Mouse (Mus musculus): ENCODE results near the gene Fbrsl1.

Gene Fbrsl1

DNA sequence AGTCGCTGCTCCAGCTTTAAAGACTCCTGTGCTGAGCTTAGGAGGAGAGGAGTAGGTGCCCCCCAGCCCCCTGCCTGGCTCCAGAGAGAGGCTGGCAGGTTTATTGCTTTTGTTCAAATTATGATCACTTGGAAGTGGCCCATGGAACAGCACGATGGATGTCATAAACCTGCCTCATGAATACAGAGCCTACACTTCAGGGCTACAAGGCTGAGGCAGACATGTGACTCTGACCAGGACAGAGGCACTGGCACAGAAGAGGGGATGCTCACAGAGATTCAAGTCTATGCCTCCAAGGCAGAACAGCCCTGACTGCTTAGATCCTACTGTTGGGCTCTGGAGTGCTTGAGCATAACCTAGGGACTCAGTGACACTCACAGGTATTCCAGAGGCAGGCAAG is 39.3 kb downstream of the Fbrsl1 start:
- no peak for DNase-seq

DNA sequence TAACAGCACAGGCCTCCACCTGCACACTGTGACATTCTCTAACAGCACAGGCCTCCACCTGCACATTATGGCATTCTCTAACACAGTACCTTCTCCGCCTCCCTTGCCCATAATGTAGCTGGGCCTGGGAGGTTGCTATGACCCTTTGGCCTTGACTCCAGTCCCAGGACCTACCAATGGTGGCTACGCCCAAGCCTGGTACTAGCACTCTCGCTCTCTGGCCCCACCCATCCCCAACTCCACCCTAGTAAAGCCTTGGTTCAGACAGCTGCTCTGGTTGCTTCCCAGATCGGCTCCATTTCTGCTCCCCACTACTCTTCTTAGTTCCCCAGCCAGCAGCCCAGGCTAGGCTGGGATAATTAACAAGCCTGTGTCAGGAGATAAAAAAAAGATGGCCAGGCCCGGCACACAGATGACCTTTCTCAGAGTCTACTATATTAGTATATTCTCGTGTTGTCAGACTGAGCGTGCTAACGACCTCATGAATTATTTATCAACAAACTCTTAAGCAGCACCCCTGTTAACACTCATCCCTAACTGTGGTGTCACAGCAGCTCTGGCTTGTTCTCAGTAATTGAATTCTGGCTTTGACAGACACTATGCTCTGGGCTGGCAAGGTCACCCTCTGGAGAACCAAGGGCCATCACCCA is 42.1 kb downstream of the Fbrsl1 start:
- DNase-seq = no peak

DNA sequence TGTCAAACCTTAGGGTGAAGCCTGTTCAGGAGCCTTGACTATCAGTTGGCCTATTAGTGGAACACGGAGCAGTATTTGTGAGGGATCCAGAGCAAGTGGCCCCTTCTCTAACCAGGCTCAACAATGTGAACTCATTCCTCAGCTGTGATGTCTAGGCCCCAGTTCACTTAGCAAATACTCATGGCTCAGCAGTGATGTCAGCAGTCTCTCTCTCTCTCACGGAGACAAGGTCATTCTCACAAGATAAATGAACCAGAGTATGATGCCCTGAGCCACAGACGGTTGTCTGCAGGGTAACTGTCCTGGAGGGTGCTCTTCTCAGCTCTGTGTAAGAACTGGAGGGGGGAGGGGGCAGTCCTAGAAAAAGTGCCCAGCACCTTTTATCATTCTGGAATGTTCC is 44.4 kb downstream of the Fbrsl1 start:
- DNase-seq = no peak

DNA sequence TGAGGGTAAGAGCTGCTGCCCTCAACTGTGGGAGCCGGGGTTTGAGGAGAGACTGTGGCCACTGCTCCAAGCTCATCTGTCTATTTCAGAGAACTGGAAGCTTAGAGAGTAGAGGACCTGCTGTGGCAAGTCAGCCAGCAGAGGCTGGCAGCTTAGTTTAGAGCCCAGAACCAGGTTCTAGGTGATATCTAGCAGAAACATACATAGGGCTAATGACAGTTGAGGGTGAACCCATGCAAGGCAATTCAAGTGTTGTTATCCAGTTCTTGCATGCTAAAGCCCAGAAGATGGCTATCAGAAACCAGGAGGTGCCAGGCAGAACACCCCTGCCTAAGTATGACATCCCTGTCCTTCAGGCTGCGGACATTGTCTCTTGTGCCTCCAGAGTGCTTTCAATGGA is 45.7 kb downstream of the Fbrsl1 start:
- no peak for DNase-seq

DNA sequence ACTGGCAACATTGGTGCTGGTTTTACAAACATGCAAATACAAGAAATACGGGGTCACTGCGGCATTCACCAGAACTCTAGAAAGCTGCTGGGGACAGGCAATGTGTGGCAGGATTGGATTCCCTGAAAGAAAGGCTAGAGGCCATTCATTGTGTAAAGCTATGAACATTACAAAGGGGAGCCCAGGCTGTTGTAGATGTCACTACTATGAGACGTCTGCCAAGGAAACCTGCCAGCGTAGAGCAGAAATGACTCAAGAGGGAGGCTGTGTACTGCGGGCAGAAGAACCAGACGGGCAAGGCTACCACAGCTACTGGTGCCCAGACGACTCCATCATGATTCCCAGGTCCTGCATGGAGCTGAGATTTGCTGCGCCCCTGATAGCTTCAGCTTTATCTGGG is 47.2 kb downstream of the Fbrsl1 start:
- no peak for DNase-seq

DNA sequence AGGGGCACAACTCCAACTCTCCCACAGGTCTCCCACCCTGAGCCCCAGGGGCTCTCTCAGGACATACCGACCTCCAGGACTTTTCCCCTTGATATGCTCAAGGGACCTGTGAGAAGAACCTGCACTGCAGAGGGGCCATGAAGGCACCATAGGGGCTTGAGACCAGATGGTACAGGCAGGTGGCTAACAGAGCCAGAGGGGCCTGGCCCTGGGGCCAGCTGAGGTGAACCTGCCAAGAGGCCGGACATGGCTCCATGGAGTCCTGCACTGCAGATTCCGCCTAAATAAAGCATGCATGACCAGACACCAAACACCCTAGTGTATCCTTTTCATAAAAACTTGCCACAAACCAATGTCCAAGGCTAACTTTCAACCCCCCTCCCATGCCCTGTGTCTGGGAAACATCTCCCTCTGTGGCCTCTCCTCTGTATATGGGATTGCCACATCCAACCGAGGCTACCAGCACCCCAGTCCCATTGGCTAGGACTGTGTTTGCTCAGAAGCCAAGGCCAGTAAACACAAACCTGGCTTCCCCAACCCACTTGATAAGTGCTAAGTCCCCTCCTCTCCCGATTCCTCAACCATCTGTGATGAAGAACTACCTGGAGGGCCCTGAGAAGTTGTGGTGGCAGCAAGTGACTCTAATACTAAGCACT is 53.2 kb downstream of the Fbrsl1 start:
- no peak for DNase-seq

DNA sequence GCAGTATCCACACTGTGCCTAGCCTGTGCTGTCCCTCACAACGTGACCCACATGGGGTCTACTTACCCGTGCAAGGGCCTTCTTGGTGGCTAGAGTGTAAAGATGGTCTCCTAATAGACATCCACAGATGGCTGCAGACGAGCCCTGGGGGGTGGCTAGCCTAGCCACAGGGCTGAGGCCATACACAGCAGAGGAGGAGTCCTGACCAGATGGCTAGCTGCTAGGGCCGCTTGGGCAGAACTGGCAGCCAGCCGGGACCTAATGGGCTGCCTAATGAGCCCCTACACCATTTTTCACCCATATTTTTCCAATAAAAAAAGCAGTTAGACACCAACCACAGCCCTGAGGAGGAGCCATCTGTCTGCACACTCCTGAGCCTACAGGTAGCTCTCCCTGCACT is 55.6 kb downstream of the Fbrsl1 start:
- DNase-seq = no peak

DNA sequence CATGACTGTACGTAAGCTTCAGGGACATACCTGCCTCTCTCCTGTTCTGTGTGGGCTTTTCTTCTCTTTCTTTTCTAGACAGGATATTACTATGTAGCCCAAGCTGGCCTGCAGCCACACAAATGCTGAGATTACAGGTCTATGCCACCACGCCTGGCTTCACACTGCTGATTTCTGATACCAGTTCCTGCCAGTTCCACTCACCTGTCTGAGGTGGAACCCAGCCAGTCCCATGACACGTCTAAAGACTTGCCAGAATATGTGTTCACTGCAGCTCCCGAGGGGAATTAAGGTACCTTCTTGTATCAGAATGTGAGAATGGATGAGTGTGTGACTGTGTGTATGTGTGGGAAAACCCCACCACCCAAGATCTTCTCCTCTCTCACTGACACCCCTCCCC is 57.7 kb downstream of the Fbrsl1 start:
- no peak for DNase-seq

DNA sequence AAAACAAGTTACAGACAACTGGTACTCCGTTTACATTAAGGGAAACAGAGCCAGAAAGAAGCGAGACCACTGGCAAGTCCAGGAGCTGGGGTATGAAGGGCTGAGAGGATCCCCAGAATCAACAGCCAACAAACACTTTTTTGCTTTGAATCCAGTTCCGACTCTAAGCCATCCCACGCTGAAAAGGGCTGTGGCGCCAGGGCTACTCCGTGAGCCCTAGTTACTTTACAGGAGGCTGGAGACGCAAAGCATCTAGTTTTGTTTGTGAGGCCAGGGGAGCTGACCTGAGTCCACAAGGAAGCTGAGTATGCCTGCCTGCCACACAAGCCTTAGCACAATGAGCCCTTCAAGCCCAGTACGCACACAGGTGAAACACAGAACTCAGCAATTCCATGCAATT is 61.0 kb downstream of the Fbrsl1 start:
- no peak for DNase-seq

DNA sequence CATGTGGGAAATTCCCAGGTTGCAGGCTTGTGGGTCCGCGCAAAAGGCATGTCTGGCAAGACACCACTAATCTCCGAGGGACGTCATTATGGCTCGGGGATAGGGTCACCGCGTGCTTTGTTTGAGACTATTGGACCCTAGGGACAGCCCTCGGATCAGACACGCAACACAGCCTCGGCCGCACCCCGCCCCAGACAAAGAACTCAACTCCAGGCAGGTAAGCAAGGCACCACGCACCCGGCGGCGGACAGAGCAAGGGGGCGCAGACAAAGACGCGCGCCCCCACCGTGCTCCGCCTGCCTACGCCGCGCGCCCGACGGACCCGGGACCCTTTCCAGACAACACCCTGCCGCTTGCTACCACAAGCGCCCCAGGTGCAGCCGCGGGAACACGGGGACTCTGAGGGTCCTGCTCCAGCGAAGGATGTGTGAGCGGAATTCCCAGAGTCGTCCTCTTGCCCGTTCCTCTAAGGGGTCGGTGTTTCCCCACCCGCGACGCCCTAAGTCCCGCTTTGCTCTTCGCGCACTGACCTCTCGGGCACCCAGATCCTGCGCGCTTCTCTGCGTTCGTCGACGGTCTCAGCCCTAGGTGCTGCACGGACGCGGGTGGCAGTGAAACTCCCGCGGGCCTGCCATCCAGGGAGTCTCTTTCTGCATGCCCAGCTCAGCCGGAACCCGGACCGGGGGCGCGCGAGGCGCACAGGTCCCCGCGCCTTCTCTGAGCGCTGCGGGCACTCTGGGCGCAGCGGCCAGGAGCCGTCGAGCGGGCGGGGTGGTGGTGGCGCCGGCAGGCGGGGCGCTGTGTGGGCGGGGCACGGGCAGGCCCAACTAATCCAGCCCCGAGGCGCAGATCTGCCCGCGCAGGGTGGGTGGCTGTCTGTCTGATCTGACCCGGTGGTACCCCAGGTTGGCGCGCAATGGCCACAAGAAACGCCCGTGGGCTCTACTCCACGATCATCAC is 61.7 kb downstream of the Fbrsl1 start:
- DNase-seq = peak; percentile 42

DNA sequence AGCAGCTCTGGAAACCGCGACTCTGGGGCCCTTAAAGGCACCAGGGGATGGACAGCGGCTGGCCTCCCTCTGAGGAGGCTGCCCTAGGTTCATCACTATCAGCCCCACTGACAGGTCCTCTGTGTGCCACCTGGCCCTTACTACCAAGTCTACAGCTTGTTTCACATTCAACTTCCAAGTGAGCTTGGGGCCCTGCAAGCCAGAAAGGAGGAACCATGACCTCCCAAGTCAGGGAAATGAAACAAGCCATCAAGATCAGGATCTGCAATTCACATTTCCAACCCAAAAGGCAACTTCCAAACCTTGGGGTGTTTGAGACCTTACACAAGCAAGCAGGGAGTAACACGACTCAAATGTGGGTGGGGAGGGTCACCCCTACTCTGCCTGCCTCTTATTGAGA is 63.0 kb downstream of the Fbrsl1 start:
- no peak for DNase-seq

DNA sequence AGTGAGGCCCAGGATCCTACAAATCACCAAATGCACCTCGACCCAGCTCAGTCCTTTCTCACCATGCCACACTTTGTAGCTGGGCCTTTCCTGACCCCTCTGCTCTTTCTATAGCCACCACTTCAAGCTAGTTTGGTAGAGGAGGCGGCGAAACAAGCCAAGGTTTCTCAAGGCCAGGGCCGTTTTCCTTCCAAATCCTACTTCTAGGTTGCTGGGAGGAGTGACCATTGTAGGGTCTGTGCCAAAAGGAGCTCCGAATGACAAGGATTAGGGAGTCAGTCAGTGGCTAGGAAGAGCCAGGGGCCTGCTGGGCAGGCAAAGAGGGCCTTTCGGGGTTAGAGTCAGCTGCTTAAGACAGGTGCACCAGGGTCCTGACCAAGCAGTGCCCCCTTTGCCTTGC is 63.8 kb downstream of the Fbrsl1 start:
- no peak for DNase-seq

DNA sequence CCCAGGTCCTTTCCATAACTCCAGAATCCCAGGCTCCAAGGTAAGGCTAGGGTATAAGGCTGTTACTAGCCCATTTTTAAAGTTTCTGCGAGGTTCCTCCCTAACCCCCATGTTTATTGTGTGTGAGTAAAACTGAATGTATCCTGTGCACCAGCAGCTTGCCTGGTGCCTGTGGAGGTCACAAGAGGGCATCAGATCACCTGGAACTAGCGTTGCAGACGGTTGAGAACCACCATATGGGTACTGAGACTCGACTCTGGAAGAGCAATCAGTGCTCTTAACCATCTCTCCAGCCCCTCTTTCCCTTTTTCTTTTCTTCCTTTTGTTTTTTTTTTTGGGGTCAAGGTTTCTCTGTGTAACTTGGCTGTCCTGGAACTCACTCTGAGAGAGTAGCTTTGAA is 68.5 kb downstream of the Fbrsl1 start:
- DNase-seq = no peak

DNA sequence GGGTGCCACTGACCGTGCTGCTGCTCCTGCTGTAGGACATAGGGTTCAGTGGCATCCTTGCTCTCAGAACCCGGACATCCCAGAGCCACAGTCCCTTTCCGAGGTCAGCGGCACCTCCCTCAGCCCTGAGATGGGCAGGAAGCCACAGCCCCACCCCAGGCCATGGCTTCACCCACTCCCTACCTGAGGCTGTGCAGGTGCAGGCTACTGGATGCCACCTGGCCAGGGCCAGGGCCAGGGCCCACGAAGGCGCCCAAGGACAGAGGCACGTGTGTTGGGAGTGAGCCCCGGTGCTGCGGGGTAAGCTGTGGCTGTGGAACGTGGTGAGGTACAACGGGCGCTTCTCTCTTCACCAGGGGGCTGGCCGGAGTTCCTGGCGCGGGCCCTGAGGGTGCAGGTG is 69.2 kb downstream of the Fbrsl1 start:
- no peak for DNase-seq

DNA sequence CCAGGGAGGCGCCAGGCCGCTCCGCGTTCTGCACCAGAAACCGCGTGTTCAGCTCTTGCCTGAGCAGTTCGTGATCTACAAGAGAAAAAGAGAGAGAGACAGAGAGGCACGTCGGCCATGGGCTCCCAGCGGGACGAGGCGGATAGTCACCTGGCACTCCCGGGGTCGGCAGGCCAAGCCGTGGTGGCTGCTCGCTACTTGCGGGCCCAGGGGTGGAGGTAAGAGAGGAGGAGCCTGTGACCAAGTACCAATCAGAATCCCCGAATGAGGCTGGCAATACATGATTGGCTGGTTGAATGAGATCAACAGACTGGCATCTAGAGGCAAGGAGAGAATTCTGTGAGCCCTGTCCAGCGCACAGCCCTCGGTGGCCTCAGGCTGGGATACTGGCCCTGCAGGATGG is 70.1 kb downstream of the Fbrsl1 start:
- DNase-seq = no peak

DNA sequence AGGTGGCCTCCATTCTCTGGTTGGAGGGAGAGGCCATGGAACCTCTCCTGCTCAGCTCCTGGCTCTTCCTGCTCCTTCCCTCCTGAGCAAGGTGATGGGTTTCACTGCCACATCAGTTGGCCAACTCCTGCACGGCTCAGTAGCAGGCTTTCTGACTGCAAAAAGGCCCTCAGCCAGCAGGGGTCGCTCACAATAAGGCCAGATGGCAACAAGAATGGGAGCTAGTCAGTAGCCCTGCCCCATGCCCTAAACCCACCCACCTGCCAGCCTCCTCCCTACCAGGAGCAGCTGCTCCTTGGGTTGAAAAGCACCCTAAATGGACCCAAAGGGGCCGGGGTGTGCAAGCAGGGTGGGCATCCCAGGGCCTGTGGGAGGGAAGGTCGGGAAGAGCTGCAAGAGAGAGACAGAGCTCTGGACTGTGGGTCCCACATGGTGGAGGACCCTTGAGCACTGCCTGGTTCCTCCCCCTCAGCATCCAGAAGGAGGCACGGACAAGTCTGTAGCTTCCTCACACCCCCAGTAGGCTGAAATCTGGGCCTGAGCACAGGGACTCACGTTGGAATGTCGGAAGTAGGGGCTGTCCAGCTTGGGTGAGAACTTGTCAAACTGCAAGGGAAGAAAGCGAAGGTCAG is 71.4 kb downstream of the Fbrsl1 start:
- DNase-seq = peak; percentile 75

DNA sequence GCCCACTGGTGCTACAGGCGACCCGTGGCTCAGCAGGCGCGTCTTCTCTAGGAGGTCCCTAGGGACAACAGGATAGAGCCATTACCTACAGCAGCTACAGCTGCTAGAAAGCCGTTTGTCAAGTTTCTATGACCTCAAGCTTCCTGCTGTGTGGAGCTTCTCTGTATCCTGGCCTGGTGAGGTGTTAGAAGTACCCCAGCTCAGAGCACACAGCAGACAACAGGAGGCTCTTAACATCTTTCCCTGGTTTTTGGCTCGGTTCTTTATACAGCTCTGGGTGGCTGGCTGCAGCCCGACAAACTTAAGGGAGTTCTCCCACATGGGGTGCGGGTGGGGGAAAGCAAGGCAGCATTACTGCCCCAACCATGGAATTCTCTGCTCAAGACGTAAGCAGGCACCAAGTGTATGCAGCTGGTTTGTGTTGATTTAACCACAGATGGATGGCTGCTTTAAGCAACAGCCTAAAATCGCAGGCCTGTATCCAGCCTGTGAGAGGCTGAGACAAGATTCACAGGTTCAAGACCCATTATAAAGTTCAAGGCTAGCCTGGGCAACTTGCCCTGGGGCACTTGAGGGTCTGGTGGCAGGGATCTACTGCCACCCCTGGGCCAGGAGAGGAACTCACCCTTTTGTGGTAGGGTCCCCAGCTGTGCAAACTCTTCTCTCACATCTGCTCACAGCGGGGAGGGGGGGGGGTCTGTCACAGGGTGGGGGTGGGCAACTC is 84.3 kb downstream of the Fbrsl1 start:
- no peak for DNase-seq

DNA sequence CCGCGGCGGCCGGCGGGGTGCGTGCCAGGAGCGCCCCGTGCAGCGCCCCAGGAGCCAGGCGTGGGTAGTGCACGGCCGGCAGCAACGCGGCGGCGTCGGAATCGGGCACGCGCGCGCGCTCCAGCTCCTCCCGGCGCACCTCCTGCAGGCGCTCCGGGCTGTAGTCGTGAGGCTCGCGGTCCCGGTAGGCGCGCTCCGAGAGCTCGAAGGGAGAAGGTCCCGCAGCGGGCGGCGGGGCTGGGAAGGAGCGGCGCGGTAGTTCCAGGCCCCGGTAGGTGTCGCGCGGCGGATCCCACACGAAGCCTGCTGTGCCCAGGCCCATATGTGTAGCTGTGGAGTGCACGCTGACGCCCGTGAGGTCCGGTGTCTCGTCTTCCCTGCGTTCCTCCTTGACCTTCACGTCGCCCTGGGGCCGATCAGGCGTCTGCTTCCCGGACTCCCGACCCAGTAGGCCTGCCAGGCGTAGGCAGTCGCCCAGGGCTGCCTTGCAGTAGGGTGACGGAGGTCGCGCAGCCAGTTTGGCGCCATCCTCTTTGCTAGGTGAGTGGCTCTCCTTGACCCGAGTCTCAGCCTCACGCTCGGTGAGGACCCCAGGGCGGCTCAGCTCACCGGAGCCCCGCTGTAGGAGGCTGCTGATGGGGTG is 85.0 kb downstream of the Fbrsl1 start:
- peak; percentile 86 for DNase-seq

DNA sequence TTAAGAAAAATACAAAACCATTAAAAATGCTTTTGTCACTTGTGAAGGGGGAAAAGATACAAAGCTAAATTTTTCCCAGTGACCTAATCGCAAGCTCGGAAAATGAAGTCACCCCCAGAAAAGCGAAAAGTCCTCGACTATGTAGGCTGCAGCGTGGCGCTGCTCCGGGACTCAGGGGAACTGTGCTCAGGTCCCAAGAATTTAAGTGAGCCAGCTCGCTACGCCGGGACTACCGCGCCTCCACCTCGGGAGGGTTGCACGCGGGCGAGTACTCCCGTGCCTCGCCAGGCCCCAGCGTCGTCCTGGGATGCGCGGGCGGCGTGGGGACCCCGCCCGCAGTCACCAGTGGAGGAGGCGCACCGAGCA is 85.5 kb downstream of the Fbrsl1 start:
- no peak for DNase-seq

DNA sequence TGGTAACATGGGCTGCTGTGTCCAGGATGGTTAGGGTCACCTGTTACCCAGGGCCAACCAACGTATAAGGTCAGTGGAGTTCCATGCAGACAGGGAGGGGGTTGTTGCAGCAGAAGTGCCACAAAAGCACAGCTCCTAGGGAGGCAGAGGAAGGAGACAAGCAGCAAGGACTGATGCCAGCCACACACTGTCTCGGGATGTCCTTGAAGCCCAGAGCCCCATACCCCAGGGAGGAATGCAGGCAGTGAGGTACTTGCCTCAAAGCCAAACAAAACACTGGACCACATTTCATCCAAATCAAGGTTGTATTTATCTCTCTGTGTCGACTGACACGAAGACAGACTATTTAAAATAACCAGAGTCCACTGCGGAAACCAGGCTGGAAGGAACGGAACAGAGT is 86.8 kb downstream of the Fbrsl1 start:
- DNase-seq = no peak

DNA sequence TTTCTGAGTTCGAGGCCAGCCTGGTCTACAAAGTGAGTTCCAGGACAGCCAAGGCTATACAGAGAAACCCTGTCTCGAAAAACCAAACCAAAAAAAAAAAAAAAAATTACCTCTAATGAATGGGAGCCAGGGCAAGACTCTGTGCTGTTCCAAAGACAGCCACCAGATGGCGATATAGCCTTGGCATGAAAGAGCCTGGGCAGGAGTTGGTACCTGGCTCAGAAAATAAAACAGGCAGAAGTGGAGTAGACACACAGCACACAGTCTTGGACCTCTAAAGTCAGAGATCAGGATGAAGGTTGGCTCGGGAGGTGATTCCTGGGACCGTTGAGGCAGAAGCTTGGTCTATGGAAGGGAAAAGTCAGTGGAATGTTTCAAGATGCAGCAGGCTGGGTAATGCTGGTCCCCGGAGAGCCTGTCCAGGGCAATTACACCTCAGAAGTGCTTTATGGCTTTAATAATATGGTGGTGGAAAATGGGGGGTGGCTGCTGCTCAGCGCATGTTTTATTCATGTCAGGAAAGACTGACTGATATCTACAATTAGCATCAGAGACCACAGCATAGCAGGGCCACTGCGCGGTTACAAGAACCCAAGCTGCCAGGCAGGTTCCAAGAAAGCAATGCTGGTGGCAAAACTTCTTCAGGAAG is 90.6 kb downstream of the Fbrsl1 start:
- DNase-seq = peak; percentile 79

DNA sequence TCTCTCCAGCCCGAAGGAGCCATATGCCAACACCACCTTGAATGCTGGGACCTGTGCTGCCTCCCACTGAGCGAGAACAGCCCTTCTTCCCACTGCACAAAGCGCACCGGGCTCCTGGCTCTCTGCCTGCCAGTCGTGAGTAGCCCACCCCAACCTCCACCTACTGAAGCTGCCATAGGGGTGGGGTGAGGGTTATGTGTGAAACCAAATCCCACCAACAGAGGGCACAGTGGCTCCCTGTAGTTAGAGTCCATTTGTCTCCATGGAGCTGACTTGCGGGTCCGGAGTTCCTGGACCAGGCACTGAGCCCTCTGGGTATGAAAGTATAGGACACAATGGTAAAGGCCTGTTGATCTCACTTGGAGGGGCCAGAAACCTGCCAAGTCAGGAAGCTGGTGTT is 93.6 kb downstream of the Fbrsl1 start:
- DNase-seq = peak; percentile 50

Data from thymus, postnatal 14 days (tissue).